8 mouse cellular contexts compared by ENCODE assay signal in the genomic region with DNA sequence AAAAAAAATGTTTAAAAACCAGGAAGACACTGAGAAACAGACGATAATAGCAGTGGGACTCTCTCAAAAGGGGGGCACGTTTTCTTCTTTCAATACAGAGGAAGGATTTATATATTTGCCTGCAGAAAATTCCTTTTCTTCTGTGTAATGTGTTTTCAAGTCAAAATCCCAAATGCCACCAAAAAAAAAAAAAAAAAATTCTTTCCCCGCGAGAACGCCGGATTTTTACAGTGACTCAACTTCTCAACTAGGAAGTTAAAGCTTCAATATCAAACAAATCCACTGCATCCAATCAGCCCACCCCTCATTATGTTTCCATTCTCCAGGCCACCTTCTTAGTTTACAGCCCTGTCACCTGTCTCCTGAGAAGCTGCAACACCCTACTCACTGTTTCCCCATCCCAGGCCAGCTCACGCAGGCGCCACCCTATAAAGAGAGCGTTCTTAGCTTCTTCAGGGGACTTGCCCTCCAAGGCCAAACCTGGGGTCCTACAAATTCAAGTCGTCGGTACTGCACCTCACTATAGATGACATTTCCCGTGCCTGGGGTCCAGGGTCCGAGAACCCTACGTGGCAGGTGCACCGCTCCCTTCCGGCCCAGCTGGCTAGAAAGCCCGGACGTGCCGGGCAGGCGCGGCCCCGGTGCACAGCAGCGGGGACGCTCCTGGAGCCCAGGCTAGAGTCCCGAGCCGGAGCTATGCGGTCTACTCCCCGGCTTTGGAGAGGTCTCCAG. TPM values are rescaled to one million over a fixed set of nuclear protein-coding genes. Genes with fewer than 3 reads are reported as not detected.
DNase-seq lines count a peak whose midpoint lies in the region; ATAC-seq and TF ChIP-seq lines count a peak whose summit lies in the region.

No protein-coding gene starts in this region.

- peak overlapping the region; percentile 73 for H3K9ac ChIP-seq in intestine, embryonic 15.5 days
- H3K9ac ChIP-seq in neural tube, embryonic 12.5 days: peak overlapping the region; percentile 90

- peaks cover 4% of the 10 kb centered on the region for H3K4me1 ChIP-seq in lung, adult 2 months (ENCODE audit: control insufficient read depth, insufficient read depth, low read length)
- H3K4me1 ChIP-seq in embryonic facial prominence, embryonic 10.5 days: peaks cover 20% of the 10 kb centered on the region; the same call in 1 of the 2 replicates
- H3K4me1 ChIP-seq in intestine, embryonic 15.5 days (replicated peaks): 0 out of 2 replicates have a peak, but pooled peaks cover 3% of the 10 kb centered on the region
- H3K4me1 ChIP-seq in neural tube, embryonic 12.5 days: peaks cover 6% of the 10 kb centered on the region; the same call in 1 of the 2 replicates

- H3K4me2 ChIP-seq in intestine, embryonic 15.5 days (replicated peaks): peak overlapping the region; percentile 97
- peak overlapping the region; percentile 89 for H3K4me2 ChIP-seq in neural tube, embryonic 12.5 days (replicated peaks)

- TF ChIP-seq POLR2A in lung, adult 2 months (IDR thresholded peaks at IDR 0.05; ENCODE audit: borderline replicate concordance, extremely low read depth, low read depth, low read length): no peak

- ATAC-seq in intestine, embryonic 15.5 days: peak; percentile 29
- peak; percentile 18; the same call in 1 of the 2 replicates for ATAC-seq in neural tube, embryonic 12.5 days (ENCODE audit: low FRiP score, low read depth)

- no peaks in the 10 kb centered on the region for H3K27me3 ChIP-seq in embryonic facial prominence, embryonic 10.5 days (replicated peaks; ENCODE audit: low read depth, poor library complexity, severe bottlenecking)
- H3K27me3 ChIP-seq in intestine, embryonic 15.5 days (replicated peaks): no peaks in the 10 kb centered on the region
- H3K27me3 ChIP-seq in neural tube, embryonic 12.5 days (replicated peaks): no peaks in the 10 kb centered on the region

- H3K27ac ChIP-seq in embryonic facial prominence, embryonic 10.5 days (replicated peaks): peak overlapping the region; percentile 96
- H3K27ac ChIP-seq in intestine, embryonic 15.5 days: peak overlapping the region; percentile 90
- peak overlapping the region; percentile 76 for H3K27ac ChIP-seq in neural tube, embryonic 12.5 days

- no peak for TF ChIP-seq CTCF in lung, adult 2 months (IDR thresholded peaks at IDR 0.05; ENCODE audit: insufficient read depth, low read length)

- DNase-seq in lung, adult 2 months: no peak
- DNase-seq in lung, postnatal 36 days: no peak
- no peak for DNase-seq in embryonic facial prominence, embryonic 10.5 days (ENCODE audit: low spot score)
- DNase-seq in cerebellum, adult 18-20 months: no peak
- DNase-seq in spleen, adult 12 weeks (ENCODE audit: low spot score): no peak
- DNase-seq in urinary bladder, adult 2 months (ENCODE audit: low spot score): no peak

- peak overlapping the region; percentile 73 for H3K4me3 ChIP-seq in lung, adult 2 months (replicated peaks; ENCODE audit: extremely low read depth, low read depth, low read length)
- peak overlapping the region; percentile 85 for H3K4me3 ChIP-seq in embryonic facial prominence, embryonic 10.5 days
- H3K4me3 ChIP-seq in intestine, embryonic 15.5 days (replicated peaks): peak overlapping the region; percentile 83
- H3K4me3 ChIP-seq in neural tube, embryonic 12.5 days: peak overlapping the region; percentile 90

- peaks cover 12% of the 10 kb centered on the region for H3K36me3 ChIP-seq in embryonic facial prominence, embryonic 10.5 days (replicated peaks)
- H3K36me3 ChIP-seq in intestine, embryonic 15.5 days: no peaks in the 10 kb centered on the region
- H3K36me3 ChIP-seq in neural tube, embryonic 12.5 days: no peaks in the 10 kb centered on the region

- peaks cover 6% of the 10 kb centered on the region; the same call in 1 of the 2 replicates for H3K9me3 ChIP-seq in embryonic facial prominence, embryonic 10.5 days
- no peaks in the 10 kb centered on the region for H3K9me3 ChIP-seq in intestine, embryonic 15.5 days
- H3K9me3 ChIP-seq in neural tube, embryonic 12.5 days: no peaks in the 10 kb centered on the region

- WGBS in lung, adult 2 months: 3% methylated on average over 28 of the region's 28 CpGs
- WGBS in embryonic facial prominence, embryonic 10.5 days: 10% methylated on average over 28 of the region's 28 CpGs
- WGBS in intestine, embryonic 15.5 days: 6% methylated on average over 28 of the region's 28 CpGs
- WGBS in neural tube, embryonic 12.5 days: 11% methylated on average over 28 of the region's 28 CpGs

RNA-seq across cellular contexts. Expression of a gene that starts 0.8 kb away (rescaled TPM):
- 16.2 and 30.1 TPM in 2 replicates for polyA plus RNA-seq in lung, adult 2 months (2012; rRNA removed)
- 84.8 and 87.7 TPM in 2 replicates for polyA plus RNA-seq in embryonic facial prominence, embryonic 10.5 days (2016; fragmentation: Nextera tagmentation; extraction: Ambion mirVana)
- 70.2 and 79.0 TPM in 2 replicates for polyA plus RNA-seq in intestine, embryonic 15.5 days (2015; fragmentation: Nextera tagmentation; extraction: Ambion mirVana)
- 94.4 and 113 TPM in 2 replicates for polyA plus RNA-seq in neural tube, embryonic 12.5 days (2016; fragmentation: Nextera tagmentation; extraction: Ambion mirVana)
- 60.8 and 76.9 TPM in 2 replicates for polyA plus RNA-seq in urinary bladder, adult 2 months (2012; rRNA removed)

RNA-seq across cellular contexts. Expression of a gene that starts 0.8 kb away (rescaled TPM):
- polyA plus RNA-seq in lung, adult 2 months (2012; rRNA removed): 34.8 and 54.0 TPM in 2 replicates
- polyA plus RNA-seq in embryonic facial prominence, embryonic 10.5 days (2016; fragmentation: Nextera tagmentation; extraction: Ambion mirVana): 171 and 175 TPM in 2 replicates
- polyA plus RNA-seq in intestine, embryonic 15.5 days (2015; fragmentation: Nextera tagmentation; extraction: Ambion mirVana): 215 and 230 TPM in 2 replicates
- polyA plus RNA-seq in neural tube, embryonic 12.5 days (2016; fragmentation: Nextera tagmentation; extraction: Ambion mirVana): 68.1 and 71.0 TPM in 2 replicates
- polyA plus RNA-seq in urinary bladder, adult 2 months (2012; rRNA removed): 83.3 and 100 TPM in 2 replicates
